In the genomic region with DNA sequence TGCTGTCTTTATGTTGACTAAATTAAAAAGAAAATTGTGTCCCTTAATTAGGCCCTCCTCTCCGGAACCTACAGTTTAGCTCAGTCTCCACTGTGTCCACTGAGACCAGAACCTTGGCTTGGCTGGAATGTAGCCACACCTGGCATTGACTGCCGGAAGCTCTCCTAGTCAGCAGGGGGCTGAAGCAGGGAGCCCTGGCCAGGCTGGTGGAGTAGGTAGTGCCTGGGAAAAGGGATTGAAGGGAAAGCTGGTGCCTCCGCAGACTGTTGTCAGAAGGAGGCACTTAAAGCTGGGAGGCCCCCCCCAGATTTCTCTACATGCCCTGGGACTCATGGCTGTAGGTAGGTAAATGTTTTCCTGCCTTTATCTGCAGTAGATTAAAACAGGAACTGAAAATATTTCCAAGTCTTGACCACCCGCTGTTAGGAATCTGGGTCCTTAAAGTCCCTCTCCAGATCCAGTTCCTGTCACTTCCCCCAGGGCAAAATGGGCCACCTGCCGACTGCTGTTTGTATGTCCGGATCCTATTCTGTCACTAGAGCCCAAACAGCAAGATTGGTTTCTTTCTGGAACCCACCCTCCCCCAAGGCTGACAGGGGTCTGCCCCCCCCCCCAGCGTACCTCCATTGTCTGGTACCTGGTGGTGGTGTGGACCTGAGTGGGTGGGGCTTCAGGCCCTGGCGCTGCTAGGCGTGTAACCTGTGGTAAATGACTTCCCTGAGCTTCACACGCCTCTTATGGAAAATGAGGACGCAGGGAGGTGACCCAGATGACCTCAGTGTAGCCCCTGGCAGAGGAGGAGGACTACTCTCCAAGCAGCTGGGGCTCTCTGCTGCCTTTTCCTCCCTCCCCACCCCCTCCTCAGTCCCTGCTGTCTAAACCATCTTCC, we compare ENCODE assay signal across 10 mouse cellular contexts. TPM values are rescaled to one million over a fixed set of nuclear protein-coding genes. Genes with fewer than 3 reads are reported as not detected.
DNase-seq lines count a peak whose midpoint lies in the region; ATAC-seq lines count a peak whose summit lies in the region.
"Had no signal": no experiment of that assay in that cellular context is flagged by ENCODE, and none has a peak within 500 bp of the region (broad histone marks: within the 10 kb centered on the region; RNA-seq: fewer than 3 reads in every experiment).

No protein-coding gene starts in this region.

- H3K27ac ChIP-seq in kidney, embryonic 14.5 days (ENCODE audit: low read depth, low read length) = no peak overlapping the region
- no peak overlapping the region for H3K27ac ChIP-seq in embryonic facial prominence, embryonic 14.5 days (replicated peaks; ENCODE audit: low read depth, low read length)
- no peak overlapping the region for H3K27ac ChIP-seq in kidney, embryonic 16.5 days (ENCODE audit: low read length)
- H3K27ac ChIP-seq: liver, embryonic 12.5 days had no signal

- no peak for DNase-seq in kidney, adult 18-20 months
- DNase-seq in embryonic facial prominence, embryonic 14.5 days (ENCODE audit: low spot score) = no peak
- DNase-seq in lung, postnatal 25 days (ENCODE audit: low spot score) = peak; percentile 69
- no peak for DNase-seq in left cerebral cortex, postnatal 25 days (ENCODE audit: low spot score in 2 of 2)
- no peak for DNase-seq in gastrocnemius, postnatal 25 days
- DNase-seq in left cerebral cortex, postnatal 14 days (ENCODE audit: low spot score in 2 of 2) = no peak

- no peak overlapping the region for H3K9ac ChIP-seq in kidney, embryonic 14.5 days (ENCODE audit: low read depth, low read length)
- peak overlapping the region; percentile 22; the same call in 1 of the 2 replicates for H3K9ac ChIP-seq in embryonic facial prominence, embryonic 14.5 days (ENCODE audit: low read depth, low read length)
- no peak overlapping the region; the same call in 1 of the 2 replicates for H3K9ac ChIP-seq in kidney, embryonic 16.5 days (replicated peaks; ENCODE audit: low read length)
- H3K9ac ChIP-seq: liver, embryonic 12.5 days had no signal

- H3K27me3 ChIP-seq in kidney, embryonic 14.5 days (ENCODE audit: control insufficient read depth, insufficient read depth, low read length) = no peaks in the 10 kb centered on the region
- H3K27me3 ChIP-seq in embryonic facial prominence, embryonic 14.5 days (replicated peaks; ENCODE audit: control insufficient read depth, insufficient read depth, low read length) = no peaks in the 10 kb centered on the region
- H3K27me3 ChIP-seq in kidney, embryonic 16.5 days (ENCODE audit: insufficient read depth, low read length) = no peaks in the 10 kb centered on the region
- H3K27me3 ChIP-seq: liver, embryonic 12.5 days had no signal

- peaks cover 11% of the 10 kb centered on the region; the same call in 1 of the 2 replicates for H3K36me3 ChIP-seq in kidney, embryonic 14.5 days (ENCODE audit: control insufficient read depth, insufficient read depth, low read length)
- peaks cover 12% of the 10 kb centered on the region; the same call in 1 of the 2 replicates for H3K36me3 ChIP-seq in embryonic facial prominence, embryonic 14.5 days (ENCODE audit: control insufficient read depth, insufficient read depth, low read length)
- peaks cover 12% of the 10 kb centered on the region; the same call in 1 of the 2 replicates for H3K36me3 ChIP-seq in kidney, embryonic 16.5 days (ENCODE audit: insufficient read depth, low read length)

- intact Hi-C loops in left cerebral cortex, postnatal 25 days (cut with DNase I) = no loop called here
- intact Hi-C loops in left cerebral cortex, postnatal 14 days (cut with DNase I) = loop anchor here (5.0 kb wide), 1 partner anchor 61 kb away; the partner anchor contains the start of genes Nol9 and Tas1r1

- no peaks in the 10 kb centered on the region for H3K9me3 ChIP-seq in kidney, embryonic 14.5 days (ENCODE audit: control insufficient read depth, low read length)
- no peaks in the 10 kb centered on the region for H3K9me3 ChIP-seq in embryonic facial prominence, embryonic 14.5 days (ENCODE audit: control insufficient read depth, low read length)
- H3K9me3 ChIP-seq in kidney, embryonic 16.5 days (ENCODE audit: low read length) = no peaks in the 10 kb centered on the region
- H3K9me3 ChIP-seq: liver, embryonic 12.5 days had no signal

- H3K4me2 ChIP-seq in kidney, embryonic 14.5 days (replicated peaks; ENCODE audit: low read depth, low read length) = peak overlapping the region; percentile 6; the same call in 1 of the 2 replicates
- H3K4me2 ChIP-seq in embryonic facial prominence, embryonic 14.5 days (ENCODE audit: low read depth, low read length) = peak overlapping the region; percentile 20; the same call in 1 of the 2 replicates
- H3K4me2 ChIP-seq in kidney, embryonic 16.5 days (replicated peaks; ENCODE audit: low read depth, low read length) = peak overlapping the region; percentile 14
- H3K4me2 ChIP-seq: liver, embryonic 12.5 days had no signal

- no peak overlapping the region for H3K4me3 ChIP-seq in kidney, embryonic 14.5 days (ENCODE audit: low read length)
- no peak overlapping the region for H3K4me3 ChIP-seq in embryonic facial prominence, embryonic 14.5 days (ENCODE audit: low read depth, low read length)
- H3K4me3 ChIP-seq in kidney, embryonic 16.5 days (ENCODE audit: low read length) = peak overlapping the region; percentile 39; the same call in 1 of the 2 replicates
- H3K4me3 ChIP-seq: liver, embryonic 12.5 days had no signal

- peaks cover 42% of the 10 kb centered on the region for H3K4me1 ChIP-seq in kidney, embryonic 14.5 days (ENCODE audit: control insufficient read depth, insufficient read depth, low read length)
- H3K4me1 ChIP-seq in embryonic facial prominence, embryonic 14.5 days (ENCODE audit: control insufficient read depth, insufficient read depth, low read length) = 0 out of 2 replicates have a peak, but pooled peaks cover 10% of the 10 kb centered on the region
- peaks cover 40% of the 10 kb centered on the region for H3K4me1 ChIP-seq in kidney, embryonic 16.5 days (ENCODE audit: insufficient read depth, low read length)

- no peak for ATAC-seq in kidney, embryonic 14.5 days (ENCODE audit: low FRiP score, low TSS enrichment)
- no peak for ATAC-seq in embryonic facial prominence, embryonic 14.5 days (ENCODE audit: low read depth)
- no peak for ATAC-seq in kidney, embryonic 16.5 days (ENCODE audit: low FRiP score, low TSS enrichment)
- ATAC-seq: liver, embryonic 12.5 days had no signal

- 35% methylated on average over 11 of the region's 11 CpGs for WGBS in kidney, embryonic 14.5 days
- WGBS in embryonic facial prominence, embryonic 14.5 days = 24% methylated on average over 11 of the region's 11 CpGs
- WGBS in kidney, embryonic 16.5 days = 39% methylated on average over 11 of the region's 11 CpGs

RNA-seq across cellular contexts. Expression of gene Tnfrsf25, which starts 17.6 kb away (rescaled TPM):
- polyA plus RNA-seq in kidney, embryonic 14.5 days (2014; fragmentation: Nextera tagmentation; extraction: Ambion mirVana) = 0.57 and 1.9 TPM in 2 replicates
- polyA plus RNA-seq in embryonic facial prominence, embryonic 14.5 days (2014; fragmentation: Nextera tagmentation; extraction: Ambion mirVana) = 0.65 and 1.4 TPM in 2 replicates
- 1.9 and 3.0 TPM in 2 replicates for polyA plus RNA-seq in kidney, embryonic 16.5 days (2015; fragmentation: Nextera tagmentation; extraction: Ambion mirVana)
- total RNA-seq in left cerebral cortex, postnatal 25 days (2021) = 10 to 100 TPM; 13.5 to 18.0 TPM
- 1 to 10 TPM; 1.2 TPM for total RNA-seq in gastrocnemius, postnatal 25 days (2021)
- total RNA-seq in left cerebral cortex, postnatal 14 days (2021) = 10 to 100 TPM in 1 of 2 experiments, 1 to 10 TPM in 1; 6.2 to 16.5 TPM

RNA-seq across cellular contexts. Expression of gene Plekhg5, which starts 25.9 kb away (rescaled TPM):
- polyA plus RNA-seq in kidney, embryonic 14.5 days (2014; fragmentation: Nextera tagmentation; extraction: Ambion mirVana) = 10.4 and 16.1 TPM in 2 replicates
- polyA plus RNA-seq in embryonic facial prominence, embryonic 14.5 days (2014; fragmentation: Nextera tagmentation; extraction: Ambion mirVana) = 12.0 and 13.4 TPM in 2 replicates
- polyA plus RNA-seq in kidney, embryonic 16.5 days (2015; fragmentation: Nextera tagmentation; extraction: Ambion mirVana) = 25.5 and 28.1 TPM in 2 replicates
- 10 to 100 TPM; 72.1 to 93.5 TPM for total RNA-seq in left cerebral cortex, postnatal 25 days (2021)
- total RNA-seq in gastrocnemius, postnatal 25 days (2021) = 1 to 10 TPM; 5.0 to 6.5 TPM
- total RNA-seq in left cerebral cortex, postnatal 14 days (2021) = 10 to 100 TPM; 74.0 to 84.0 TPM

RNA-seq across cellular contexts. Expression of gene Espn, which starts 54.0 kb away (rescaled TPM):
- polyA plus RNA-seq in kidney, embryonic 14.5 days (2014; fragmentation: Nextera tagmentation; extraction: Ambion mirVana) = 36.1 and 36.3 TPM in 2 replicates
- 4.2 and 4.4 TPM in 2 replicates for polyA plus RNA-seq in embryonic facial prominence, embryonic 14.5 days (2014; fragmentation: Nextera tagmentation; extraction: Ambion mirVana)
- 22.2 and 30.6 TPM in 2 replicates for polyA plus RNA-seq in kidney, embryonic 16.5 days (2015; fragmentation: Nextera tagmentation; extraction: Ambion mirVana)
- 1 to 10 TPM in 1 of 2 experiments, under 1 TPM in 1; 0.73 to 1.2 TPM for total RNA-seq in left cerebral cortex, postnatal 25 days (2021)
- under 1 TPM; 0.23 to 0.38 TPM for total RNA-seq in gastrocnemius, postnatal 25 days (2021)
- under 1 TPM; 0.24 to 0.44 TPM for total RNA-seq in left cerebral cortex, postnatal 14 days (2021)

RNA-seq across cellular contexts. Expression of gene Nol9, which starts 59.0 kb away (rescaled TPM):
- 26.1 and 47.3 TPM in 2 replicates for polyA plus RNA-seq in kidney, embryonic 14.5 days (2014; fragmentation: Nextera tagmentation; extraction: Ambion mirVana)
- polyA plus RNA-seq in embryonic facial prominence, embryonic 14.5 days (2014; fragmentation: Nextera tagmentation; extraction: Ambion mirVana) = 25.1 and 26.5 TPM in 2 replicates
- polyA plus RNA-seq in kidney, embryonic 16.5 days (2015; fragmentation: Nextera tagmentation; extraction: Ambion mirVana) = 31.7 and 35.6 TPM in 2 replicates
- total RNA-seq in left cerebral cortex, postnatal 25 days (2021) = 10 to 100 TPM; 16.5 to 18.8 TPM
- 1 to 10 TPM; 9.6 TPM for total RNA-seq in gastrocnemius, postnatal 25 days (2021)
- total RNA-seq in left cerebral cortex, postnatal 14 days (2021) = 10 to 100 TPM; 21.3 to 21.9 TPM

RNA-seq across cellular contexts. Expression of gene Tas1r1, which starts 59.8 kb away (rescaled TPM):
- polyA plus RNA-seq in kidney, embryonic 14.5 days (2014; fragmentation: Nextera tagmentation; extraction: Ambion mirVana) = 0.39 and 0.77 TPM in 2 replicates
- polyA plus RNA-seq in embryonic facial prominence, embryonic 14.5 days (2014; fragmentation: Nextera tagmentation; extraction: Ambion mirVana) = 1.2 and 1.5 TPM in 2 replicates
- 0.50 and 0.63 TPM in 2 replicates for polyA plus RNA-seq in kidney, embryonic 16.5 days (2015; fragmentation: Nextera tagmentation; extraction: Ambion mirVana)
- under 1 TPM; 0.37 to 0.76 TPM for total RNA-seq in left cerebral cortex, postnatal 25 days (2021)
- under 1 TPM; 0.84 to 0.86 TPM for total RNA-seq in gastrocnemius, postnatal 25 days (2021)
- under 1 TPM; 0.49 to 0.55 TPM for total RNA-seq in left cerebral cortex, postnatal 14 days (2021)
- polyA plus RNA-seq: small intestine, adult 2 months had no signal

Comparison
In these comparisons a context has a peak if more than half of its experiments do, and no peak if none do; other contexts are left out.
1. RNA of gene Plekhg5, which starts 25.9 kb away (total RNA-seq): 72.1 to 93.5 TPM in left cerebral cortex, postnatal 25 days and 74.0 to 84.0 TPM in left cerebral cortex, postnatal 14 days; 5.0 to 6.5 TPM in gastrocnemius, postnatal 25 days; every median in the first group is over 4 times any median in the second.
2. Peak in every context shown above with its lines, with median percentiles within 50 percentile points of each other: H3K4me2 ChIP-seq.